Mouse (Mus musculus): ENCODE results near the gene Phactr2. TPM values are rescaled to one million over a fixed set of nuclear protein-coding genes. Genes with fewer than 3 reads are reported as not detected.
A peak's percentile ranks its signal among the peaks of the same experiment; 100 is the strongest.
"Not testable (repeated sequence)": the region's sequence is repeated elsewhere in the genome, so short reads cannot be mapped to it uniquely, and the experiment has no call there.

Phactr2 gene
- 5.1 and 6.4 TPM in 2 replicates for polyA plus RNA-seq (2015; fragmentation: Nextera tagmentation; extraction: Ambion mirVana)

GRCm38 (mm10) chr10:13473833-13474567 is at the start of gene Phactr2:
Gene Phactr2 (minus strand): TSS chr10:13474412.
- no peaks in the 10 kb centered on the region for H3K36me3 ChIP-seq
- H3K4me3 ChIP-seq (replicated peaks), result peak within 1 kb of the TSS; percentile 75
- H3K9me3 ChIP-seq, result no peaks in the 10 kb centered on the region
- H3K27ac ChIP-seq, result no peak within 1 kb of the TSS
- ATAC-seq, result peak; percentile 92
- H3K27me3 ChIP-seq, result peaks cover 57% of the 10 kb centered on the region
- peaks cover 12% of the 10 kb centered on the region for H3K4me1 ChIP-seq (replicated peaks)
- H3K4me2 ChIP-seq (replicated peaks), result peak within 1 kb of the TSS; percentile 100
- peak within 1 kb of the TSS; percentile 77 for H3K9ac ChIP-seq (replicated peaks)
- WGBS, result under 1% methylated on average over 54 of the region's 71 CpGs

GRCm38 (mm10) chr10:13521857-13522256 is 47.6 kb upstream of the Phactr2 start:
- WGBS, result 94% methylated on average over 4 of the region's 4 CpGs
- ATAC-seq, result no peak
- Histone ChIP-seq H3K4me2 (replicated peaks) (no peak overlapping the region), H3K9me3 (no peaks in the 10 kb centered on the region), H3K27ac (no peak overlapping the region), H3K4me3 (replicated peaks) (no peak overlapping the region), H3K9ac (replicated peaks) (no peak overlapping the region), H3K4me1 (replicated peaks) (no peaks in the 10 kb centered on the region), H3K36me3 (peaks cover 14% of the 10 kb centered on the region), H3K27me3 (no peaks in the 10 kb centered on the region)

- Histone ChIP-seq H3K4me2 (replicated peaks) (no peak overlapping the region), H3K4me1 (replicated peaks) (peaks cover 4% of the 10 kb centered on the region), H3K27me3 (no peaks in the 10 kb centered on the region), H3K9me3 (no peaks in the 10 kb centered on the region), H3K9ac (replicated peaks) (no peak overlapping the region), H3K27ac (no peak overlapping the region), H3K36me3 (0 out of 2 replicates have a peak, but pooled peaks cover 9% of the 10 kb centered on the region), H3K4me3 (replicated peaks) (no peak overlapping the region)
- ATAC-seq, result no peak
- WGBS, result 88% methylated on average over 8 of the region's 8 CpGs
These were observed 28.2 kb upstream of the Phactr2 start for GRCm38 (mm10) chr10:13502371-13502770.

- H3K4me3 ChIP-seq (replicated peaks), result peak overlapping the region; percentile 51
- peak overlapping the region; percentile 62 for H3K4me2 ChIP-seq (replicated peaks)
- WGBS, result 55% methylated on average over 4 of the region's 4 CpGs
- not testable (repeated sequence) for H3K9me3 ChIP-seq; H3K27me3 ChIP-seq; H3K27ac ChIP-seq; H3K4me1 ChIP-seq (replicated peaks); H3K36me3 ChIP-seq
- ATAC-seq, result peak; percentile 48; the same call in 1 of the 2 replicates
- peak overlapping the region; percentile 68 for H3K9ac ChIP-seq (replicated peaks)
These were observed 27.3 kb upstream of the Phactr2 start for GRCm38 (mm10) chr10:13501533-13501932.

- H3K4me1 ChIP-seq (replicated peaks), result peaks cover 4% of the 10 kb centered on the region
- peak; percentile 93 for ATAC-seq
- H3K9ac ChIP-seq (replicated peaks), result peak overlapping the region; percentile 68
- no peak overlapping the region for H3K27ac ChIP-seq
- WGBS, result under 1% methylated on average over 27 of the region's 30 CpGs
- 0 out of 2 replicates have a peak, but pooled peaks cover 9% of the 10 kb centered on the region for H3K36me3 ChIP-seq
- H3K4me2 ChIP-seq (replicated peaks), result peak overlapping the region; percentile 62
- H3K9me3 ChIP-seq, result no peaks in the 10 kb centered on the region
- peak overlapping the region; percentile 51 for H3K4me3 ChIP-seq (replicated peaks)
- no peaks in the 10 kb centered on the region for H3K27me3 ChIP-seq
These were observed 26.8 kb upstream of the Phactr2 start for GRCm38 (mm10) chr10:13500938-13501496.

GRCm38 (mm10) chr10:13500473-13500872 is 26.3 kb upstream of the Phactr2 start:
- peak overlapping the region; percentile 62 for H3K4me2 ChIP-seq (replicated peaks)
- peaks cover 4% of the 10 kb centered on the region for H3K4me1 ChIP-seq (replicated peaks)
- 45% methylated on average over 9 of the region's 9 CpGs for WGBS
- ATAC-seq, result 0 out of 2 replicates have a peak, but pooled peaks have one; percentile 15
- H3K9me3 ChIP-seq, result no peaks in the 10 kb centered on the region
- H3K27ac ChIP-seq, result no peak overlapping the region
- H3K36me3 ChIP-seq, result 0 out of 2 replicates have a peak, but pooled peaks cover 7% of the 10 kb centered on the region
- H3K9ac ChIP-seq (replicated peaks), result peak overlapping the region; percentile 68
- peak overlapping the region; percentile 51 for H3K4me3 ChIP-seq (replicated peaks)
- H3K27me3 ChIP-seq, result no peaks in the 10 kb centered on the region

- no peak for ATAC-seq
- Histone ChIP-seq H3K4me3 (replicated peaks) (no peak within 1 kb of the TSS), H3K9me3 (no peaks in the 10 kb centered on the region), H3K36me3 (no peaks in the 10 kb centered on the region), H3K9ac (replicated peaks) (no peak within 1 kb of the TSS), H3K27me3 (no peaks in the 10 kb centered on the region), H3K27ac (no peak within 1 kb of the TSS), H3K4me1 (replicated peaks) (peaks cover 4% of the 10 kb centered on the region), H3K4me2 (replicated peaks) (no peak within 1 kb of the TSS)
- WGBS, result 87% methylated on average over 2 of the region's 2 CpGs
These were observed 25.1 kb upstream of the Phactr2 start, which contains the start of gene Fuca2 for GRCm38 (mm10) chr10:13499331-13499730. Gene Fuca2 (plus strand): TSS chr10:13499540.

GRCm38 (mm10) chr10:13496315-13496714 is 22.1 kb upstream of the Phactr2 start:
- ATAC-seq, result no peak
- H3K4me3 ChIP-seq (replicated peaks), result no peak overlapping the region
- no peaks in the 10 kb centered on the region for H3K36me3 ChIP-seq
- WGBS, result 96% methylated on average over 3 of the region's 3 CpGs
- H3K4me1 ChIP-seq (replicated peaks), result peaks cover 4% of the 10 kb centered on the region
- no peak overlapping the region for H3K4me2 ChIP-seq (replicated peaks)
- H3K9ac ChIP-seq (replicated peaks), result no peak overlapping the region
- no peaks in the 10 kb centered on the region for H3K9me3 ChIP-seq
- H3K27me3 ChIP-seq, result no peaks in the 10 kb centered on the region
- H3K27ac ChIP-seq, result no peak overlapping the region

GRCm38 (mm10) chr10:13493978-13494686 is 19.9 kb upstream of the Phactr2 start:
- ATAC-seq, result no peak
- Histone ChIP-seq H3K4me3 (replicated peaks) (no peak overlapping the region), H3K4me1 (replicated peaks) (no peaks in the 10 kb centered on the region), H3K4me2 (replicated peaks) (no peak overlapping the region), H3K36me3 (no peaks in the 10 kb centered on the region), H3K27ac (no peak overlapping the region), H3K27me3 (no peaks in the 10 kb centered on the region), H3K9me3 (no peaks in the 10 kb centered on the region), H3K9ac (replicated peaks) (no peak overlapping the region)
- WGBS, result 89% methylated on average over 9 of the region's 9 CpGs

- Histone ChIP-seq H3K4me1 (replicated peaks) (peaks cover 3% of the 10 kb centered on the region; the same call in 1 of the 2 replicates), H3K9me3 (no peaks in the 10 kb centered on the region), H3K27ac (no peak overlapping the region), H3K4me3 (replicated peaks) (no peak overlapping the region), H3K27me3 (no peaks in the 10 kb centered on the region), H3K9ac (replicated peaks) (no peak overlapping the region), H3K36me3 (no peaks in the 10 kb centered on the region), H3K4me2 (replicated peaks) (no peak overlapping the region)
- ATAC-seq, result no peak
- WGBS, result 89% methylated on average over 6 of the region's 6 CpGs
These were observed 15.5 kb upstream of the Phactr2 start for GRCm38 (mm10) chr10:13489671-13490070.

GRCm38 (mm10) chr10:13485958-13486357 is 11.7 kb upstream of the Phactr2 start:
- H3K9me3 ChIP-seq, result no peaks in the 10 kb centered on the region
- H3K27ac ChIP-seq, result no peak overlapping the region
- H3K9ac ChIP-seq (replicated peaks), result no peak overlapping the region
- no peaks in the 10 kb centered on the region for H3K27me3 ChIP-seq
- no peak overlapping the region for H3K4me3 ChIP-seq (replicated peaks)
- WGBS, result 54% methylated on average over 4 of the region's 4 CpGs
- no peak overlapping the region for H3K4me2 ChIP-seq (replicated peaks)
- no peaks in the 10 kb centered on the region for H3K36me3 ChIP-seq
- H3K4me1 ChIP-seq (replicated peaks), result peaks cover 3% of the 10 kb centered on the region; the same call in 1 of the 2 replicates
- no peak for ATAC-seq

- Histone ChIP-seq H3K4me3 (replicated peaks) (no peak overlapping the region), H3K27me3 (peaks cover 24% of the 10 kb centered on the region), H3K4me1 (replicated peaks) (peaks cover 5% of the 10 kb centered on the region; the same call in 1 of the 2 replicates), H3K36me3 (no peaks in the 10 kb centered on the region), H3K27ac (no peak overlapping the region), H3K9ac (replicated peaks) (no peak overlapping the region), H3K4me2 (replicated peaks) (no peak overlapping the region), H3K9me3 (no peaks in the 10 kb centered on the region)
- no peak for ATAC-seq
- WGBS, result 87% methylated on average over 6 of the region's 6 CpGs
These were observed 5.1 kb upstream of the Phactr2 start for GRCm38 (mm10) chr10:13479341-13479740.
